Mouse (Mus musculus) left cerebral cortex, adult 2 months (tissue): ENCODE measurements around the gene Cdk5r2. TPM values are rescaled to one million over a fixed set of nuclear protein-coding genes. Genes with fewer than 3 reads are reported as not detected.
A peak's percentile ranks its signal among the peaks of the same experiment; 100 is the strongest.

Experiments
- DNase-seq, 2 experiments: peaks; one replicate each; pipeline ENCODE4 v3.0.0; 2021 to 2022; ENCODE audit warnings: low spot score in 2 of 2, mixed read lengths in 1 of 2; ENCODE audit errors: extremely low spot score in 1 of 2
- H3K27ac ChIP-seq: fragments of 200-600 bp; 2 replicates; pipeline ENCODE4 v1.8.1; 2022
- H3K4me3 ChIP-seq: fragments of 200-600 bp; 2 replicates; pipeline ENCODE4 v1.8.1; 2022
- CTCF ChIP-seq: fragments of 200-600 bp; IDR thresholded peaks from 2 replicates; pipeline ENCODE4 v1.8.1; 2022; ENCODE audit warnings: antibody characterized with exemption, mild to moderate bottlenecking, moderate library complexity
- intact Hi-C: fragments of 180-260 bp; cut with DNase I; formaldehyde crosslinking; loops from one replicate; pipeline ENCODE4 v1.15.1; 2025
- total RNA-seq, 2 experiments: library from RNA; stranded (reverse); gene quantifications; 2 replicates each; pipeline ENCODE4 v1.2.3; 2021

Gene Cdk5r2
- total RNA-seq, 2 experiments from 2014 or later: 365 to 389 TPM

DNA sequence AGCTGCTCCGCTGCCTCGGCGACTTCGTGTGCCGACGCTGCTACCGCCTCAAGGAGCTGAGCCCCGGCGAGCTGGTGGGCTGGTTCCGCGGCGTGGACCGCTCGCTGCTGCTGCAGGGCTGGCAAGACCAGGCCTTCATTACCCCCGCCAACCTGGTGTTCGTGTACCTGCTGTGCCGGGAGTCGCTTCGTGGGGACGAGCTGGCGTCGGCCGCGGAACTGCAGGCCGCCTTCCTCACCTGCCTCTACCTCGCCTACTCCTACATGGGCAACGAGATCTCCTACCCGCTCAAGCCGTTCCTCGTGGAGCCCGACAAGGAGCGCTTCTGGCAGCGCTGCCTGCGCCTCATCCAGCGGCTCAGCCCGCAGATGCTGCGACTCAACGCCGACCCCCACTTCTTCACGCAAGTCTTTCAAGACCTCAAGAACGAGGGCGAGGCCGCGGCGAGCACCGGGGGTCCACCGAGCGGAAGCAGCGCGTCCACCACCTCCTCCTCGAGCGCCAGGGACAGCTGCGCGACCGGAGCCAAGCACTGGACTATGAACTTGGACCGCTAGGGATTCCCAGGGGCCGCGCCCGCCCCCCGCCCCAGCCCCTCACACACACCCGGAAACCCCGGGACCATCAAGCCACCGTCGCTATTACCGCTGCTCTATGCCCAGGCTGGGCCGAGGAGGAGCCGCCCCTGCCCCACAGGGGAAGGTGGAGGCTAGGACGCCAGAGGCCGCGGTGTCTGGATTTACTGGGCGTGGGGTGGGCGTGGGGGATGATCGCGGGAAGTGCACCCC, 1.1 kb downstream of the Cdk5r2 start:
- intact Hi-C loops: loop anchor here (2.0 kb wide), 1 partner anchor 39 kb away; no protein-coding TSS in a partner anchor
- peak overlapping the region; percentile 96 for H3K27ac ChIP-seq

DNA sequence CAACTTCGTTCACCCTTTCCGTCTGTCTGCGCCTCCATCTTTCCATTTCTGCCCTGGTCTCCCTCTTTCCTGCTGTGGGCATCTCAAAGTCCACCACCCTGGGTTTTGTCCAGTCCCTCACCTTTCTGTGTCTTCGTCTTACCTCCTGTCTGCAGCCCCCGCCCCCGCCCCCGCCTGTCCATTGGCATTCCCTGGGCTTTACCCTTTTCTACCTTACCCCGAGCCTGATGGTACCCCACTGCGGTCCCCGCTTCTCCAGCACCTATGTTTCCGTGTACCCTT, 1.6 kb downstream of the Cdk5r2 start:
- no peak for TF ChIP-seq CTCF
- Histone ChIP-seq H3K27ac (peak overlapping the region; percentile 96), H3K4me3 (peak overlapping the region; percentile 80)
- DNase-seq: no peak
- intact Hi-C loops: loop anchor here (2.0 kb wide), 1 partner anchor 40 kb away; no protein-coding TSS in a partner anchor

More for the DNA sequence above, 1.1 kb downstream of the Cdk5r2 start:
- no peak for TF ChIP-seq CTCF
- H3K4me3 ChIP-seq: peak overlapping the region; percentile 80
- DNase-seq: peak; percentile 29 to 34

DNA sequence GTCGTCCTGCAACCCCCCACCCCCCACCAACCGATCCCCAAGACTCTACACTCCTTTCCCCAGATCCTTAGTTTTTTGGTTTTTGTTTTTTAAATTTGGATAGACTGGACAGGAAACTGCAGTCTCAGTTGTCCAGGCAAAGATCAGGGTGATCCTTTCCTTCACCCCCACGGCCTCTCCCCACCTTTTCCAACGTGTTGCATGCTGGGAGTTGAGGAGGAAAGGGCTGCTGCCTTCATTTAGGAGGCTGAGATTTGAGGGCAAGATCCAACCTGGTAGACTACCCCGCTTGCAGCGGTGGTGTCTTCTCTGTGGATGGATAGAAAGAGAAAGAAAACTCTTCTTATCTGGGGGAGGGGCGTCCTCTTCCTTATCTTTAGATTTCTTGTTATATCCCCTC, 2.1 kb downstream of the Cdk5r2 start:
- no peak for DNase-seq
- Histone ChIP-seq H3K4me3 (peak overlapping the region; percentile 80), H3K27ac (peak overlapping the region; percentile 96)
- TF ChIP-seq CTCF: no peak
- intact Hi-C loops: loop anchor here (2.0 kb wide), 1 partner anchor 40 kb away; no protein-coding TSS in a partner anchor

DNA sequence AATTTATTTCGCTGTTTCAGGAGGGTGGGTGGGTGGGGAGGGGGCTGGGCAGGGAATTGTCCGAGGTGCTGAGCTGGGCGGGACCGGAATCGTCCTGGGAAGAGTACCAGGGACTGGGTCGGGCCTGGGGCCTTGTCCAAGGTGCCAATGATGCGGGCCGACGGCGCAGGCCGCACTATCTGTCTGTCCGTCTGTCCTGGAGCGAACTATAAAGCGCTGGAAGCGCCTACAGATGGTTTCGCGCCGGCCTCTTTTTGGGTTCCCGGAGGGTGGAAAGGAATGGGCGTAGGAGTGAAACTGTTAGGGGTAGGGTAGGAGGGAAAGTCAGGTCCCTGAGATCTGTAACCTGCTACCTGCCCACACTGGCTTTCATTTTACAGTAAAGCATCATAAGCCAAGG, 2.5 kb downstream of the Cdk5r2 start:
- intact Hi-C loops: loop anchor here (2.0 kb wide), 1 partner anchor 40 kb away; no protein-coding TSS in a partner anchor
- peak; percentile 38 to 46 for DNase-seq
- Histone ChIP-seq H3K27ac (peak overlapping the region; percentile 96), H3K4me3 (peak overlapping the region; percentile 80)
- TF ChIP-seq CTCF: no peak

DNA sequence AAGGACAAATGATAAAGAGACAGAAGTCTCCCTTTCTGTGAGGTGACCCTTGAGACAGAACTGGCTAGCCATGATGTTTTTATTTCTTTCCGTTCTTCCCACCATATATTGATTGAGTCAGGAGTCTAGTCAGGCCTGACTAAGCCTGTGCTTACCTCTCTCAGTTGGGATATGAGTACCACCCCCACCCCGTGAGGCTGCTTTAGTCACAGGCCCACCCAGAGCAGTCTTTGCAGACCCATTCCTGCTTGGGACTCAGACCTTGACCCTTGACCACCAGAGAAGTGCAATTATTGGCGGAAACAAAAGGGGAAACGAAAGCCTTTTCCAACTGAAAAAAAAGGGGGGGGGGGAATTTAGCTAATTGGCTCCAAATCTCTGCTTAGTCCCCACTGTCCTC, 2.9 kb downstream of the Cdk5r2 start:
- no peak for TF ChIP-seq CTCF
- DNase-seq: no peak
- peak overlapping the region; percentile 96 for H3K27ac ChIP-seq
- intact Hi-C loops: loop anchor here (2.0 kb wide), 1 partner anchor 41 kb away; no protein-coding TSS in a partner anchor
- H3K4me3 ChIP-seq: peak overlapping the region; percentile 80

DNA sequence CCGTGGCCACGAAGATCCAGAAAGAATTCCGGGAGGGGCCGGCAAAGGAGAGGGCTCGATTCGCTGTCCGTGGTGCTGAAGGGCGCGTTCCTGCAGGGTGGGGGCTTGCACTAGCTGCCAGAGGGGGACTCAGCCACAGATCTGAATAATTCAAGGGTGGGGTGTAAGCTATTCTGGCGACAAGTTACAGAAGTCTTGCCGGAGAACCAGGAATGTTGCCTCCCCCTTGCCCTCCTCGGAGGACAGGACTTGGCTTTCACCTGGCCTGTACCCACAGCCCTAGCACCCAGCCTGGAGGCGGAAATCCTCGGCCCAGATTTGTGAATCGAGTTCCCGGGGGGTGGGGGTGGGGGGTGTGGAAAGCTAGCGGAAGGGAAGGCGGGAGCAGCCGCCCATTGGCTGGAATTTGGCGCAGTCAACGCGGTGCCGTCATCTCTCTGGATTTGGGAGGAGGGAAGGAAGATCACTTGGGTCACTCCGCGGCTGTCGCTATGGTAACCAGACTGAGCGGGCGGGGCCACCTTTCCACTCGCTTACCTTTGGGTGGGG, 3.5 kb downstream of the Cdk5r2 start:
- H3K27ac ChIP-seq: peak overlapping the region; percentile 96
- intact Hi-C loops: no loop called here
- no peak for TF ChIP-seq CTCF

DNA sequence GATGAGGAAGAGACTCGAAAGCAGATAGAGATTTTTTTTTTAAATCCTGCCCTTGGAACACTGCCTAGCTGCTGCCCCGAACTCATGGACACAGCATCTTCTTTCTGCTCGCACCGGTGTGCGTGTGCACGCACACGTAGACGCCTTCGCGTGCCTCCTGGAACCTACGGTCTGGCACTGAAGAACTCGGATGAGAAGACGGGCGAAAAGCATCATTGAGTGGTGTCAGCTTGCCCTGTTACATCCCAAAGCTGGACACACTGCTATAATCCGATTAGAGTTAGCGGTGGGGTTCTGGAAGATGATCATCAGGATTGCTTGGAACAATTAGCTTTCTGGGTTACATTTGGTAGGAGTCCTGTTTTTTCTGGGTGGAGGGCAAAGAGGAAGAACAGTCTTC, 4.1 kb downstream of the Cdk5r2 start:
- Histone ChIP-seq H3K4me3 (peak overlapping the region; percentile 80), H3K27ac (peak overlapping the region; percentile 74)
- no peak for DNase-seq
- intact Hi-C loops: no loop called here
- no peak for TF ChIP-seq CTCF

More for the DNA sequence above, 3.5 kb downstream of the Cdk5r2 start:
- DNase-seq: peak; percentile 88 to 89
- peak overlapping the region; percentile 80 for H3K4me3 ChIP-seq

DNA sequence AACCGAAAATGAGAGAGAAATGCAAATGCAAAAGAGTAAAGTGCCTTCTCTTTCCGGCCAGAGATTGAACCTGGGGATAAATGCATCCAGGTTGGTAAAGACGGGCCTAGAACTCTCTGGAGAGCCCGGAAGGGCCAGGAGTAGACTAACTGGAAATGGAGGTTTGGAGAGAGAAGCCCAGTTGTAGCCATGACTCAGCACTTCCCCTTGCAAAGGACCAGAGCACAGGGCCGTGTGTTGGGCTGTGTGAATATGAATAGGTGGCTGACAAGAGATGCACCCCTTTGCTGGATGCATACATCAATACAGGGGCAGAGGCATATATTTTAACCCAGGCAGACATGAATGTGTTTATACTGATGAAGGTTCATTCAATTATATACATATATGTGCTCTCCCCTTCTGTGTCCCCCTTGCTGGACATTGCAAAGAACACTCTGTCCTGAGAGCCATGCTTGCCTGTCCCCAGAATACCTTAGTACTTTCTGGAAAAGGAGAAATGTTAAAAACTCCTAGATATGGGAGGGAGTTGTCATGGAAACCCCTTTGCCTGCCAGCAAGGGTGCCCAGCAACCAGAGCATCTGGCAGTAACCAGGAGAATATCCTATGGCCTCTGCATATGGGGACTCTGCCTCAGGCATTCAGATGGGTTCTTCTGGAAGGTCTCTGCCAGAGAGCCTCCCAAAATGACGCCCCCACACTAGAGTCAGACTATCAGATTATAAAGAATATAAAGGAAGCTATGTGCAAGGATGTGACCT, 4.7 kb downstream of the Cdk5r2 start:
- peak in 1 of 2 experiments; percentile 27 for DNase-seq
- intact Hi-C loops: no loop called here
- peak overlapping the region; percentile 80 for H3K4me3 ChIP-seq
- no peak for TF ChIP-seq CTCF
- H3K27ac ChIP-seq: peak overlapping the region; percentile 74

DNA sequence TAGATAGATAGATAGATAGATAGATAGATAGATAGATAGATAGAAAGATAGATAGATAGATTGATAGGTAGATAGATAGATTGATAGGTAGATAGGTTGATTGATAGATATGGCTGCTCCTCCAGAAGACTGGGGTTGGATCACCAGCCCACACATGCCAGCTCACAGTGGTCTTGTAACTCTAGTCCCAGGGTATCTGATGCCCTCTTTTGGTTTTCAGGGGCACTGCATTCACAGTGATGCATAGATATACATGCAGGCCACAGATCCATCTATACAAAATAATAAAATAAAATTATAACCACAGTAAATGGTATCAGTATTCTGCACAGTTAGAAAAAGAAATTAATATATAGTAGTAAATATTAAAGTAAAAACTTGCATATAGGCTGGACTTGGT, 7.0 kb downstream of the Cdk5r2 start:
- intact Hi-C loops: no loop called here
- H3K4me3 ChIP-seq: no peak overlapping the region
- no peak for DNase-seq
- no peak overlapping the region for H3K27ac ChIP-seq
- TF ChIP-seq CTCF: peak; percentile 41

DNA sequence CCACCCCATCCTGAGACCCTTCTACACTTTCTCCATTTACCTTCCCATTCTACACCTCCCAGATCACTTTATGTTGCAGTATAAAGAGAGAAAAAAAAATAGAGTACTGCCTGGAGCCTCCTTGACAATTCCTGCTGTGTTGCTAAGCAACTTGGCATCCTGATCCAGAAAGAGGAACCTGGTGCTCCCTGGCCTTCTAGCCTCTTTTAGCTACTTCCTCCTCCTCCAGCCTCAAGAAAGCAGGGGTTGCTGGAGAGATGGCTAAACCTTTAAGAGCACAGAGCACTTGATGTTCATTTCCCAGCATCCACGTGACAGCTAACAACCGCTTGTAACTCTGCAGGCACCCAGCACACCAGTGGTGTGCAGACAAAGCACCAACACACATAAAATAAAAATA, 17.5 kb downstream of the Cdk5r2 start:
- no peak overlapping the region for H3K27ac ChIP-seq
- no peak for DNase-seq
- no peak overlapping the region for H3K4me3 ChIP-seq
- intact Hi-C loops: no loop called here
- TF ChIP-seq CTCF: no peak

DNA sequence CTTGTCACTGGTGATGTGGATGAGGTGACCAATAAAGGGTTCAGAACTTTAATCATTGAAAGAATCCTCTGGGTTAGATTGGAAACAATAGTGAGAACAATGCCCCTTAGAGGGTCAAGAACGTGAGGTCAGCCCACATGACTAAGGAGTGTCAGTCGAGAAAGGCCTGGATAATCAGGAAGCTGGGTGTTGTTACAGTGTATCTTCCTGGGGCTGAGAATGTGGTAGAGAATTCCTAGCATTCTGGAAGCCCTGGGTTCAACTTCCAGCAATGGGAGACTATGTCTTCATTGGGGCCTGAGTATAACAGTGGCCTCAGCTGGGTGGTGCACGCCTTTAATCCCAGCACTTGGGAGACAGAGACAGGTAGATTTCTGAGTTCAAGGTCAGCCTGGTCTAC, 22.5 kb downstream of the Cdk5r2 start:
- no peak for DNase-seq
- no peak overlapping the region for H3K27ac ChIP-seq
- H3K4me3 ChIP-seq: no peak overlapping the region
- intact Hi-C loops: no loop called here
- no peak for TF ChIP-seq CTCF

DNA sequence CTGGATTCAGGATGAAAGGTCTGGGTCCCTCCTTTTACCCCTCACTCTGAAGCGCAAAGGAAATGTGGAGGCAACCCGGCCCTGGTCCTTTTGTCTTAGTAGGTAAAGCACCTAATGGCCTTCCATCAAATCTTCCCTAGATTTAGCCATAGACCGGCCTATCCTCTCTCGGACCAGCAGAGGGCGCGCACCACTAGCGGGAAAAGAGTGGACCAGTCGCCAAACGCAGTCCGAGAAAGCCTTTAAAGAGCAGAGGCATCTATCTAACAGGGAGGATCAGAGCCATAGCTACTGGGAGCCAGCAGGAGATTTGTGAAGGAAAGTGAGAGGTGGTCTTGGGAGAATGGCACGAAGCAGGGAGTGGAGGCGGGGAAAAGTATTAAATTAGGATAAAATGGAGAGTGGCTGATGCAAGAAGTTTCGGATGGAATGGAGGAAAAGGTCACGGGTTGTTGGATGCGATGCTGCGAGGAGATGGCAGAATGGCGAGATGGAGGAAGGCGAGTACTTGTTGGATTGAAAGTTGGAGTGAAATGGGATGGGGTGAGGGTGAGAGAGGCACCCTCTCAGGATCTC, 26.1 kb downstream of the Cdk5r2 start:
- Histone ChIP-seq H3K27ac (no peak overlapping the region), H3K4me3 (no peak overlapping the region)
- peak; percentile 67 to 77 for DNase-seq
- intact Hi-C loops: loop anchor here (2.0 kb wide), 1 partner anchor 136 kb away; no protein-coding TSS in a partner anchor
- peak; percentile 88 for TF ChIP-seq CTCF
